In genomic region chr17:90087616-90088313, GRCm38 (mm10) we compare ENCODE assay signal across 8 mouse cellular contexts.
DNase-seq lines count a peak whose midpoint lies in the region; ATAC-seq and TF ChIP-seq lines count a peak whose summit lies in the region.
"Had no signal": no experiment of that assay in that cellular context is flagged by ENCODE, and none has a peak within 500 bp of the region (broad histone marks: within the 10 kb centered on the region; RNA-seq: fewer than 3 reads in every experiment).

No protein-coding gene starts in this region.

- peak overlapping the region; percentile 70 for H3K27ac ChIP-seq in left cerebral cortex, adult 2 months
- peak overlapping the region; percentile 86 for H3K27ac ChIP-seq in forebrain, embryonic 13.5 days
- H3K27ac ChIP-seq in intestine, embryonic 14.5 days (ENCODE audit: low read depth), result no peak overlapping the region
- H3K27ac ChIP-seq in neural tube, embryonic 13.5 days (replicated peaks), result peak overlapping the region; percentile 88

- H3K4me1 ChIP-seq in forebrain, embryonic 13.5 days, result peaks cover 20% of the 10 kb centered on the region; the same call in 1 of the 2 replicates
- H3K4me1 ChIP-seq in intestine, embryonic 14.5 days (replicated peaks; ENCODE audit: control insufficient read depth, insufficient read depth, low read length), result no peaks in the 10 kb centered on the region
- peaks cover 23% of the 10 kb centered on the region for H3K4me1 ChIP-seq in neural tube, embryonic 13.5 days (replicated peaks)

- no peaks in the 10 kb centered on the region for H3K27me3 ChIP-seq in forebrain, embryonic 13.5 days
- no peaks in the 10 kb centered on the region for H3K27me3 ChIP-seq in intestine, embryonic 14.5 days (replicated peaks; ENCODE audit: control insufficient read depth, insufficient read depth, low read length)
- H3K27me3 ChIP-seq in neural tube, embryonic 13.5 days, result no peaks in the 10 kb centered on the region
- H3K27me3 ChIP-seq: Patski had no signal

- H3K9ac ChIP-seq in forebrain, embryonic 13.5 days, result no peak overlapping the region; the same call in 1 of the 2 replicates
- no peak overlapping the region for H3K9ac ChIP-seq in intestine, embryonic 14.5 days (ENCODE audit: low read length)
- peak overlapping the region; percentile 55 for H3K9ac ChIP-seq in neural tube, embryonic 13.5 days

- no peak for TF ChIP-seq CTCF in left cerebral cortex, adult 2 months (IDR thresholded peaks at IDR 0.05)

- no peaks in the 10 kb centered on the region for H3K9me3 ChIP-seq in forebrain, embryonic 13.5 days (replicated peaks)
- no peaks in the 10 kb centered on the region for H3K9me3 ChIP-seq in intestine, embryonic 14.5 days (ENCODE audit: control insufficient read depth, low read length)
- no peaks in the 10 kb centered on the region for H3K9me3 ChIP-seq in neural tube, embryonic 13.5 days

- DNase-seq in left cerebral cortex, adult 2 months (ENCODE audit: extremely low spot score in 1 of 2, low spot score in 2 of 2), result no peak
- no peak for DNase-seq in left cerebral cortex, postnatal 36 days (ENCODE audit: low spot score in 2 of 2)
- DNase-seq in intestine, embryonic 14.5 days (ENCODE audit: low spot score), result no peak
- DNase-seq in adrenal gland, adult 8-10 months, result no peak
- DNase-seq in adrenal gland, adult 18-20 months (ENCODE audit: low spot score in 2 of 2), result no peak

- H3K36me3 ChIP-seq in forebrain, embryonic 13.5 days (ENCODE audit: poor library complexity, severe bottlenecking), result no peaks in the 10 kb centered on the region
- no peaks in the 10 kb centered on the region for H3K36me3 ChIP-seq in intestine, embryonic 14.5 days (ENCODE audit: control insufficient read depth, insufficient read depth, low read length)
- H3K36me3 ChIP-seq in neural tube, embryonic 13.5 days, result no peaks in the 10 kb centered on the region

- H3K4me2 ChIP-seq in forebrain, embryonic 13.5 days, result peak overlapping the region; percentile 60
- peak overlapping the region; percentile 71 for H3K4me2 ChIP-seq in intestine, embryonic 14.5 days (ENCODE audit: low read length)
- peak overlapping the region; percentile 58 for H3K4me2 ChIP-seq in neural tube, embryonic 13.5 days

- peak overlapping the region; percentile 64 for H3K4me3 ChIP-seq in left cerebral cortex, adult 2 months
- H3K4me3 ChIP-seq in forebrain, embryonic 13.5 days, result peak overlapping the region; percentile 38
- peak overlapping the region; percentile 29 for H3K4me3 ChIP-seq in intestine, embryonic 14.5 days (ENCODE audit: low read depth, low read length)
- H3K4me3 ChIP-seq in neural tube, embryonic 13.5 days, result peak overlapping the region; percentile 39

- no peak; the same call in 1 of the 2 replicates for ATAC-seq in forebrain, embryonic 13.5 days
- ATAC-seq in intestine, embryonic 14.5 days (replicated peaks; ENCODE audit: low FRiP score, low TSS enrichment, low read depth), result peak; percentile 37; the same call in 1 of the 2 replicates
- ATAC-seq in neural tube, embryonic 13.5 days (ENCODE audit: low read depth), result peak; percentile 71

- intact Hi-C loops in left cerebral cortex, adult 2 months (cut with DNase I), result loop anchor here (5.0 to 10.0 kb wide), 3 partner anchors 353 to 435 kb away; no protein-coding TSS in a partner anchor
- intact Hi-C loops in left cerebral cortex, postnatal 36 days (cut with DNase I), result loop anchor here (10.0 kb wide), 1 partner anchor 433 kb away; no protein-coding TSS in a partner anchor

- WGBS in forebrain, embryonic 13.5 days, result 49% methylated on average over 11 of the region's 11 CpGs
- WGBS in intestine, embryonic 14.5 days, result 59% methylated on average over 11 of the region's 11 CpGs
- WGBS in neural tube, embryonic 13.5 days, result 32% methylated on average over 11 of the region's 11 CpGs
